Mouse (Mus musculus): ENCODE data around the gene Mob3c. TPM values are rescaled to one million over a fixed set of nuclear protein-coding genes. Genes with fewer than 3 reads are reported as not detected.
A peak's percentile ranks its signal among the peaks of the same experiment; 100 is the strongest.

Mob3c gene
- polyA plus RNA-seq, 1 experiment: 1.0 TPM

DNA sequence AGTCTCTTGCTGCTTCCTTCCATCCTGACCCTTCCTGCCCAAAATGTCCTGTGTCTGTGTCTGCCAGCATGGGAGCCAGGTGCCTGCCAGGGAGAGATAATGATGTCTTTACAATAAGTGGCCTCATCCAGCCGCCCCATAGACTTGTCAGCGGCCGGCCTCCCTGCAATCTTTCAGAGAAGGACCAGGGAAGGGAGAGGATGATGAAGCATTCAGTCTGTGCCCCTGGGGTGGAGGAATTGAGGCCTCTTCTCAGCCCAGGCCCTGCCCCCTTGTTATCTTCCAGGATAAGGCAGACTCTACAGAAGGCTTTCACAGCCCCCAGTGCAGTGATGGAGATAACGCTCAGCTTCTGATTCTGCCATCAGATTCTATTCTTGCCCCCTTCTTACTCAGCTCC, 28.4 kb downstream of the Mob3c start:
- H3K9me3 ChIP-seq (ENCODE audit: control insufficient read depth, low read length): no peaks in the 10 kb centered on the region
- H3K4me1 ChIP-seq (ENCODE audit: control insufficient read depth): peaks cover 79% of the 10 kb centered on the region
- H3K36me3 ChIP-seq (ENCODE audit: control insufficient read depth): peaks cover 100% of the 10 kb centered on the region
- H3K27me3 ChIP-seq (ENCODE audit: control insufficient read depth): no peaks in the 10 kb centered on the region
- peak overlapping the region; percentile 17 for H3K4me3 ChIP-seq (replicated peaks)
- peak; percentile 75 for TF ChIP-seq TAL1 (IDR thresholded peaks at IDR 0.05; ENCODE audit: low read length)
- TF ChIP-seq GATA1 (IDR thresholded peaks at IDR 0.05; ENCODE audit: low read length): peak; percentile 66

DNA sequence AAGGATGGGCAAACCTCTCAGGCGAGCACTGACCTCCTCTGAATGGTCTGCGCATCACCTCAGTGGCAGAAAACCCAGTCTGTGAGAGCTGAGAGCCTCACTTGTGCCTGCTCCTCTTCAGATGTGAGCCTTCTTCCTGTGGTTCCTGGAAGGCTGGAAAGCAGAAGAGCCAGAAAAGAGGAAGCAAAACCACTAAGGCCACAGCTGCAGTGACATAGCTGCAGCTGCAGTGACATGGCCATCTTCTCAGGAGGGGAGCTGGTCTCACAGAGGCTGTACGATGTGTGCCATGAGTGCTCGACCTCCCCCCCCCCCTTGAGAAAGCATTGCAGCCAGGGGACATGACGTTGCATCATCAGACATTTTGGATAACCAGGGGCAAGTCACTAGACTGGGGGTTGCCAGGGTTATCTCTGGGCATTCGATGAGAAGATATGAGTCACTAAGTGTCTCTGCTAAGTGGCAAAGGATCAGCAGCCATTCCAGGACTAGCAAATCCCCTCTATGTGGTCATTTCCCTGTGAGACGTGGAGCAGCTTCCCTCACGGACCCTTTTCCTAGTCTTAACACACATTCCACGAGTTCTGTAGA, 29.5 kb downstream of the Mob3c start:
- no peaks in the 10 kb centered on the region for H3K9me3 ChIP-seq (ENCODE audit: control insufficient read depth, low read length)
- H3K4me3 ChIP-seq (replicated peaks): no peak overlapping the region
- H3K27me3 ChIP-seq (ENCODE audit: control insufficient read depth): no peaks in the 10 kb centered on the region
- TF ChIP-seq TAL1 (IDR thresholded peaks at IDR 0.05; ENCODE audit: low read length) (no peak), GATA1 (IDR thresholded peaks at IDR 0.05; ENCODE audit: low read length) (no peak)
- H3K4me1 ChIP-seq (ENCODE audit: control insufficient read depth): peaks cover 68% of the 10 kb centered on the region
- peaks cover 100% of the 10 kb centered on the region for H3K36me3 ChIP-seq (ENCODE audit: control insufficient read depth)

DNA sequence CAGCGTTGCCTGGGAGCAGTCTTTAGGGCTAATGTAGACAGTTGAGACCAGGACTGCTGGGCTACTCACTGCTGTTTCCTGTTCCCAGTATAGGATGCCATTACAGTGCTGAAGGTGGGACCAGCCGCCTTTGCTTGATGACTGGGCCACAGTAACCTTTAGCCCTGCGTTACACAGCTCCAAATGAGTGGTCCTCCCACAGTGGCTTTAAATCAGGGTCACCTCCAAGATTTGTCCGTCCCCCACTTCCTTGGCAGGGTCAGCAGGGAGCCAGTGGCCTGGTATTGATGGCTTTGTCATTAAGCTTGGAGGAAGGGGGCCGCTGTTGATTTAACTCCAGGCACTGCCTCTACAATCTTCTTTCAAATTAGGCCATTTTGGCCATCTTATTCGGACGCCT, 35.5 kb downstream of the Mob3c start:
- TF ChIP-seq TAL1 (IDR thresholded peaks at IDR 0.05; ENCODE audit: low read length): no peak
- TF ChIP-seq GATA1 (IDR thresholded peaks at IDR 0.05; ENCODE audit: low read length): no peak
- peaks cover 99% of the 10 kb centered on the region for H3K36me3 ChIP-seq (ENCODE audit: control insufficient read depth)
- H3K27me3 ChIP-seq (ENCODE audit: control insufficient read depth): no peaks in the 10 kb centered on the region
- H3K9me3 ChIP-seq (ENCODE audit: control insufficient read depth, low read length): no peaks in the 10 kb centered on the region
- peaks cover 17% of the 10 kb centered on the region for H3K4me1 ChIP-seq (ENCODE audit: control insufficient read depth)
- no peak overlapping the region for H3K4me3 ChIP-seq (replicated peaks)

DNA sequence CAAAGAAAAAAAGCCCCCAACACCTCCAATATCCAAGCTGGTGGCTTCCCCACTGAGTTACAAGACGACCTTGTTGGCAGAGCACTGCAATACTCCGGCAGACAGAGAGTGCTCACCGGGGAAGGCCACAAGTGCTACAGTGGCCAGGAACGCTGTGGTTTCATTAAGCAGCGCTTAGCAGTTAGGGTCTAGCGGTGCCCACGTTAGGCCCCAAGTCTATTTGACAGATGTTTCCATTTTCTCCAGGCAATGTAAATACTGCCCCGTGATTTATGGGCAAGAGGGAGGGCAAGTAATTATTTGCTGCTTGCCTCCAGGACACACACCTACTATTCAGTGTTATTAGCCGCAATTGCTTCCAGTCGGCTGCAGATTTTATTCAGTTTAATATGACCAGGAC, 36.0 kb downstream of the Mob3c start:
- H3K4me3 ChIP-seq (replicated peaks): no peak overlapping the region
- H3K4me1 ChIP-seq (ENCODE audit: control insufficient read depth): peaks cover 13% of the 10 kb centered on the region
- TF ChIP-seq GATA1 (IDR thresholded peaks at IDR 0.05; ENCODE audit: low read length): no peak
- H3K9me3 ChIP-seq (ENCODE audit: control insufficient read depth, low read length): no peaks in the 10 kb centered on the region
- peaks cover 99% of the 10 kb centered on the region for H3K36me3 ChIP-seq (ENCODE audit: control insufficient read depth)
- H3K27me3 ChIP-seq (ENCODE audit: control insufficient read depth): no peaks in the 10 kb centered on the region

DNA sequence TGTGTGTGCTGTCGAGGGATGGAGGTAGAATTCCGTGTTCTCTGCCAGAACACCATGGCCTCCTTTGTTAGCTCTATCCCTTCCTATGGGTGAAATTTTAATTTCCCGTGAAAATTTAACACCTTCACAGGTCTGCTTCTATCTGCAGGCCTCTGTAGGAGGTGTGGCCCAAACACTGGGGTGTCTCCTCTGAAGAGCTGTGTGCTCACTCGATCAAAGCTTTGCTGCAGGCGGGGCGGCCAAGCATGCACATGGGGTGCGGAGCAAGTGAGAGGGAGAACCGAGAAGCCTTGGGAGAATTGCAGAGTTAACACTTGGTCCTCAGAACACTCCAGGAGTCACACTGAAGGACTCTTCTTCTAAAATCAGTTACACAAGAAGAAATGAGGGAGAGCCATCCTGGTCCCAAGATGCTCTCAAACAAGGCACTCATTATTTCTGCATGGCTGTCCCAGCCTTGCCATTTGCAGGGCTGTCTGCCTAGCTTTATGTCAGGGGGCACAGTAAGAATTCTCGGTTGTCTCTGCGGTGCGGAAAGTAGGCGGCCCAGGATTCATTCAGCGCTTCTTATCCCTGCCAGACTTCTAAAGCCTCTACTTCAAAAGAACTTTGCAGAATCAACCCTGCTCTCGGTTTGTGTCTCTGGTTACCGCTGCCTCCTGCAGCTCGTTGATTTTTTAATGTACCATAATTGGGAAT, 41.8 kb downstream of the Mob3c start:
- H3K27me3 ChIP-seq (ENCODE audit: control insufficient read depth): no peaks in the 10 kb centered on the region
- no peak for TF ChIP-seq GATA1 (IDR thresholded peaks at IDR 0.05; ENCODE audit: low read length)
- no peak for TF ChIP-seq TAL1 (IDR thresholded peaks at IDR 0.05; ENCODE audit: low read length)
- H3K4me1 ChIP-seq (ENCODE audit: control insufficient read depth): no peaks in the 10 kb centered on the region
- H3K4me3 ChIP-seq (replicated peaks): no peak overlapping the region
- H3K9me3 ChIP-seq (ENCODE audit: control insufficient read depth, low read length): no peaks in the 10 kb centered on the region
- H3K36me3 ChIP-seq (ENCODE audit: control insufficient read depth): peaks cover 99% of the 10 kb centered on the region

DNA sequence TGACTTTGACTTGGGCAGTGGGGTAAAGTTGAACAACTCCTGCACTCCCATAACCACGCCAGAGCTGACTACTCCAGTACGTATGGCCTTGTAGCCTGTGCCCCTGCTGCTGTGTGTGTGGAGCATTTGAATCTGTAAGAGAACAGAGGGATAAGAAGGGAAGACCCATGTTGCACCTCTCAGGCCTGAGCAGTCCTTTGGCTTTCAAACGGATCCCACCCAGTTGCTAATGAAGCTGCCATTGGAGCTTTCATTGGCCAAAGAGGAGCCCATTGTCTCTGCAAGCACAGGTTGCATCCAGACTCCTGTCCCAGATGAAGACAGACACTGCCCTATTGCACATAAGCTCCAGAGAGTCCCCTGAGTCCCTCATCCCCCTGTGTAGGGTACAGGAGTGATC, 45.3 kb downstream of the Mob3c start:
- H3K36me3 ChIP-seq (ENCODE audit: control insufficient read depth): peaks cover 100% of the 10 kb centered on the region

DNA sequence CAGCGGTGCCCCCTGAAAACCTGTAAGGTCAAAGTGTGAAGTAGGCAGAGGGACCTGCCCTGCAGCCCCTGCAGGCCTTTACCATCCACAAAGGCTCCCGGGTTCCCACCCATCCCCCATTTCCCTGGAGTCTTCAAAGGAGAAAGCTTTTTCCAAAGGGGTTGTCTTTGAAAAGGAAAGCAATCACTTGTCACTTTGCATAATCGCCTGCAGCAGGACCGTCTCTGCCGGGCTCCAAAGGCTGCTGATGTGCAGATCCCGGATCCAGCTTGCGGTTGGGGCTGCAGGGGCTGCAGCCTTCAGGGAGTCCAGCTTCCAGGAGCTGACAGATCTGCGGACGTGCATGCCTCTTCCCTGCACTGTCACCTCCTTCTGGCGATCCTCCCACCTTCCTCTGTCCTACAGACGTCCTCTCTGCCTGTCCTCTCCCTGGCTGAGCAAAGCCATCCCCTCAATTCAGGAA, 50.4 kb downstream of the Mob3c start:
- Histone ChIP-seq H3K36me3 (ENCODE audit: control insufficient read depth) (peaks cover 66% of the 10 kb centered on the region), H3K27me3 (ENCODE audit: control insufficient read depth) (no peaks in the 10 kb centered on the region), H3K9me3 (ENCODE audit: control insufficient read depth, low read length) (no peaks in the 10 kb centered on the region), H3K4me1 (ENCODE audit: control insufficient read depth) (no peaks in the 10 kb centered on the region), H3K4me3 (replicated peaks) (no peak overlapping the region)
- TF ChIP-seq TAL1 (IDR thresholded peaks at IDR 0.05; ENCODE audit: low read length): no peak
- TF ChIP-seq GATA1 (IDR thresholded peaks at IDR 0.05; ENCODE audit: low read length): no peak

More for the DNA sequence above, 45.3 kb downstream of the Mob3c start:
- Histone ChIP-seq H3K27me3 (ENCODE audit: control insufficient read depth) (no peaks in the 10 kb centered on the region), H3K9me3 (ENCODE audit: control insufficient read depth, low read length) (no peaks in the 10 kb centered on the region), H3K4me1 (ENCODE audit: control insufficient read depth) (no peaks in the 10 kb centered on the region), H3K4me3 (replicated peaks) (no peak overlapping the region)
- TF ChIP-seq TAL1 (IDR thresholded peaks at IDR 0.05; ENCODE audit: low read length): no peak
- TF ChIP-seq GATA1 (IDR thresholded peaks at IDR 0.05; ENCODE audit: low read length): no peak

DNA sequence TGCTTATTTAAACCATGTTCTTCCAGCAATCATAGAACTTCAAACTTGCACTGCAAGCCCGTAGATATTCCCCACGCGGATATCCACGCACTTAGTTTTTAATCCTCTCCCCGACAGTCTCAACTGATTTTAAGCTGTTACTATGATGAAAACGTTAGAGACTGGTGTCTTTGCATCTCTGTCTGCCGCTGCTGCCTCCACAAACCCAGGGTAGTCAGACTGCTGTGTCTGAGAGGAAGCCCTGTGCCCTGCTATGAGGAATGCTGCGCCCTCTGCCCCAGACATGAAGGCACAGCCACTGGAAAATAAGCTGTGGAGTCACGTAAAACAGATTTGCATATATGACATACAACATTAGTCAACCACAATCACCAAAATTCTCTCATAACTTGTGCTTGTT, 50.9 kb downstream of the Mob3c start:
- H3K9me3 ChIP-seq (ENCODE audit: control insufficient read depth, low read length): no peaks in the 10 kb centered on the region
- no peaks in the 10 kb centered on the region for H3K27me3 ChIP-seq (ENCODE audit: control insufficient read depth)
- H3K4me3 ChIP-seq (replicated peaks): no peak overlapping the region
- H3K4me1 ChIP-seq (ENCODE audit: control insufficient read depth): no peaks in the 10 kb centered on the region
- peaks cover 60% of the 10 kb centered on the region for H3K36me3 ChIP-seq (ENCODE audit: control insufficient read depth)
- TF ChIP-seq GATA1 (IDR thresholded peaks at IDR 0.05; ENCODE audit: low read length): no peak
- TF ChIP-seq TAL1 (IDR thresholded peaks at IDR 0.05; ENCODE audit: low read length): no peak

DNA sequence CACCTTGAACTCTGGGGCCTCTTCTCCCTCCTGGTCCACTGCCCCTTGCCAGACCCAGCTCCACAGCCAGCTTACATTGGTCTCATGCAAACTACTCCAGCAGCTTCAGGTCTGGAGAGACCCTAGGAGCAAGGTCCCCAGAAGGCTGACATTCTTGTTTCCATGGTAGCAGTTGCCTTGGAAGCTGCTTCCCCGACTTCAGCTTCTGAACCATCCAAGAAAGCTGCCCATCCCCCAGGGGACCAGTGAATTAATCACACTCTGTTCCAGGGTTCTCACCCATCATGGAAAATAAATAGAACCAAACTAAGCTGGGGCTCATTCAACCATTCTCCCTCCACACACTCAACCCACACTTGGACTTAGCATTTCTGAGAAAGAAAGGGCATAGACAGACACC, 53.3 kb downstream of the Mob3c start:
- Histone ChIP-seq H3K36me3 (ENCODE audit: control insufficient read depth) (peaks cover 37% of the 10 kb centered on the region), H3K9me3 (ENCODE audit: control insufficient read depth, low read length) (no peaks in the 10 kb centered on the region)
- TF ChIP-seq GATA1 (IDR thresholded peaks at IDR 0.05; ENCODE audit: low read length): no peak
- no peak for TF ChIP-seq TAL1 (IDR thresholded peaks at IDR 0.05; ENCODE audit: low read length)

More for the DNA sequence above, 53.3 kb downstream of the Mob3c start:
- no peaks in the 10 kb centered on the region for H3K27me3 ChIP-seq (ENCODE audit: control insufficient read depth)
- no peak overlapping the region for H3K4me3 ChIP-seq (replicated peaks)
- H3K4me1 ChIP-seq (ENCODE audit: control insufficient read depth): no peaks in the 10 kb centered on the region
